Mouse (Mus musculus) heart, adult 2 months (tissue): ENCODE data around the gene Pros1.

Experiments
- CTCF ChIP-seq: fragments of 200-600 bp; IDR thresholded peaks from 2 replicates; pipeline ENCODE4 v1.8.1; 2022; ENCODE audit warnings: antibody characterized with exemption, mild to moderate bottlenecking, moderate library complexity
- EP300 ChIP-seq: fragments of 200-500 bp; IDR thresholded peaks from 2 replicates; pipeline ENCODE4 v1.6.1; 2011; ENCODE audit warnings: low read depth, low read length, control low read depth; ENCODE audit not compliant: insufficient read depth
- POLR2A ChIP-seq: fragments of 200-500 bp; IDR thresholded peaks from 2 replicates; pipeline ENCODE4 v1.6.1; 2011; ENCODE audit warnings: mild to moderate bottlenecking, low read depth, low read length, control low read depth; ENCODE audit not compliant: insufficient read depth

DNA sequence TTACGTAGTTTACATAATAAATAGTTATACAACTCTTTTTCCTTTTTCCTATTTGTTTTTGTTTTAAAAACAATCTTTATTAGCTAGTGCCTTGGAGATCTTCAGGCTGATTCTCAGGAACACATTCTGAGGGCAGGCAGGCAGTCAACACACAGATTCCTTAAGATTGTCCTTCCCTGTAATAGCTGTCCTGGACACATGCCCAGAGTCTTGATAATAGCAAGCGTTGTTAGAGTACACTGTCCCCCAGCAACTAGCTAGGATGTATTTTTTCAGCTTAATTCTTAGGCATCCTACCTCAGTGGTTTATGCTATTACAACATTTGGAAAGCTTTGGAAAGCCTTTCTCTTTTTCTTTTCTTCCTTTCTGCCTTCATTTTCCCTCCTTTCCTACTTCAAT is 58.1 kb downstream of the Pros1 start:
- TF ChIP-seq EP300 (no peak), CTCF (no peak), POLR2A (no peak)
